Mouse (Mus musculus) bone marrow macrophage, adult 2 months (primary cell): Measurements from ENCODE around the gene Pgm2.

ENCODE experiments used
- CTCF ChIP-seq: IDR thresholded peaks from 2 replicates; pipeline ENCODE4 v1.5.1; 2012; ENCODE audit warnings: low read depth, mild to moderate bottlenecking, low read length, moderate library complexity
- POLR2A ChIP-seq: IDR thresholded peaks from 2 replicates; pipeline ENCODE4 v1.6.1; 2012; ENCODE audit warnings: mild to moderate bottlenecking, low read depth, low read length, borderline replicate concordance

- TF ChIP-seq CTCF, result no peak
- no peak for TF ChIP-seq POLR2A
Observed at GRCm38 (mm10) chr5:64088740-64089139, 4.0 kb upstream of the Pgm2 start.
